Mouse (Mus musculus) stomach, postnatal 0 days (tissue): ENCODE results near the gene Lrig3. TPM values are rescaled to one million over a fixed set of nuclear protein-coding genes. Genes with fewer than 3 reads are reported as not detected.

Source experiments
- ATAC-seq: fragments of 200-750 bp; cut with Nextera tagmentation; 2 replicates; pipeline ENCODE4 v1.8.0; 2017; ENCODE audit not compliant: low FRiP score, low TSS enrichment
- DNase-seq: peaks from one replicate; pipeline ENCODE4 v3.0.0-alpha.2; 2016; ENCODE audit warnings: low spot score
- H3K27ac ChIP-seq: fragments of 300-500 bp; sonication (generic); replicated peaks from 2 replicates; pipeline ENCODE4 v1.5.1; 2014; ENCODE audit warnings: mild to moderate bottlenecking, control low read depth
- H3K27me3 ChIP-seq: fragments of 300-500 bp; sonication (generic); 2 replicates; pipeline ENCODE4 v1.6.1; 2014; ENCODE audit warnings: low read length; ENCODE audit not compliant: control insufficient read depth, insufficient read depth
- H3K36me3 ChIP-seq: fragments of 300-500 bp; sonication (generic); 2 replicates; pipeline ENCODE4 v1.6.1; 2014; ENCODE audit warnings: low read length, mixed read lengths; ENCODE audit not compliant: control insufficient read depth, insufficient read depth
- H3K4me1 ChIP-seq: fragments of 300-500 bp; sonication (generic); replicated peaks from 2 replicates; pipeline ENCODE4 v1.6.1; 2014; ENCODE audit warnings: antibody characterized with exemption; ENCODE audit not compliant: control insufficient read depth, insufficient read depth
- H3K4me2 ChIP-seq: fragments of 300-500 bp; sonication (generic); replicated peaks from 2 replicates; pipeline ENCODE4 v1.6.1; 2014; ENCODE audit warnings: low read depth, mild to moderate bottlenecking, control low read depth, moderate library complexity
- H3K4me3 ChIP-seq: fragments of 300-500 bp; sonication (generic); 2 replicates; pipeline ENCODE4 v1.5.1; 2014; ENCODE audit warnings: low read depth, low read length, control low read depth
- H3K9ac ChIP-seq: fragments of 300-500 bp; sonication (generic); 2 replicates; pipeline ENCODE4 v1.6.1; 2014; ENCODE audit warnings: mild to moderate bottlenecking, low read length, control low read depth, mixed read lengths
- H3K9me3 ChIP-seq: fragments of 300-500 bp; sonication (generic); 2 replicates; pipeline ENCODE4 v1.6.1; 2016; ENCODE audit warnings: low read length; ENCODE audit not compliant: control insufficient read depth
- CTCF ChIP-seq: IDR thresholded peaks from 2 replicates; pipeline ENCODE4 v1.5.1; 2016; ENCODE audit warnings: antibody characterized with exemption, low read depth, mild to moderate bottlenecking, moderate library complexity
- EP300 ChIP-seq: optimal IDR thresholded peaks from 2 replicates; pipeline ENCODE3; 2016; ENCODE audit warnings: antibody characterized with exemption
- WGBS: fragments of 180-500 bp; shearing (Covaris S2); extraction: QIAGEN DNeasy Blood & Tissue Kit; methylation state at CpG from one replicate; pipeline ENCODE4 v1.1.7; 2014; 5-methylcytosine and 5-hydroxymethylcytosine counted together
- polyA plus RNA-seq: library from polyadenylated mRNA; unstranded; fragments of >200 nt; fragmentation: Nextera tagmentation; extraction: Ambion mirVana; gene quantifications from 2 replicates; pipeline ENCODE4 v1.2.1, GENCODE M21; 2015

Gene Lrig3
- polyA plus RNA-seq, 1 experiment from 2014 or later = 11.6 TPM

DNA sequence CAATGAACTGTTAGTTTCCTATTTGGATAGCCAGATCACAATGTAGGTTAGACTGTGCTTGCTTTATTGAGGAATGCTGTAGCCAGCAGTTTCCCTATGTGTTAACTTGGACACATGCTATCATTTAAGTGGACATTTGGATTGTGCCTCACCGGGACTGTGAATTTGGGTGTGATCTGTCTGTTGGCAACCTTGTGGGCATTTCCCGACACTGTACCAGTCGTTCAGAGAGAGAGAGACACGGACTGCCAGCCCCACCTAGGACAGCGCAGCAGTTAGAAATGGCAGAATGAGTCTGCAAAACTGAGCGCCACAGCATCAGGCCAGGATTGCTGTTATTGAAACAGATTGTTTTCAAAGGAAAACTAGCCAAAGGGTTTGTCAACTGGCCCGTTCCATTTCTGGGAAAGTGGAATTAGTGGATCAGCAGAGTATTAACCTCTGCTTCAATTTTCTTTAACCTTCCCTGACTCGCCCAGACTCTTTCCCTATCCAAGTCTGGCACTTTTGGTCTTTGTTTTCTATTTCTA, 35.0 kb downstream of the Lrig3 start:
- no peaks in the 10 kb centered on the region for H3K4me1 ChIP-seq
- peak; percentile 49; the same call in 1 of the 2 replicates for ATAC-seq
- peak overlapping the region; percentile 65; the same call in 1 of the 2 replicates for H3K27ac ChIP-seq
- TF ChIP-seq CTCF = no peak
- TF ChIP-seq EP300 = no peak
- H3K9me3 ChIP-seq = no peaks in the 10 kb centered on the region
- H3K4me3 ChIP-seq = no peak overlapping the region
- DNase-seq = no peak
- H3K9ac ChIP-seq = no peak overlapping the region
- peaks cover 35% of the 10 kb centered on the region for H3K36me3 ChIP-seq
- H3K4me2 ChIP-seq = no peak overlapping the region
- H3K27me3 ChIP-seq = no peaks in the 10 kb centered on the region
- 51% methylated on average over 8 of the region's 8 CpGs for WGBS

GRCm38 (mm10) chr10:126002081-126002755, 36.2 kb downstream of the Lrig3 start:
- peak; percentile 45; the same call in 1 of the 2 replicates for ATAC-seq
- Histone ChIP-seq H3K4me1 (no peaks in the 10 kb centered on the region), H3K4me3 (no peak overlapping the region), H3K36me3 (peaks cover 40% of the 10 kb centered on the region), H3K27ac (peak overlapping the region; percentile 81), H3K4me2 (no peak overlapping the region), H3K27me3 (no peaks in the 10 kb centered on the region), H3K9me3 (no peaks in the 10 kb centered on the region), H3K9ac (no peak overlapping the region)
- DNase-seq = no peak
- WGBS = 59% methylated on average over 14 of the region's 14 CpGs
- TF ChIP-seq CTCF (no peak), EP300 (no peak)

GRCm38 (mm10) chr10:126002818-126003506, 37.0 kb downstream of the Lrig3 start:
- no peak for DNase-seq
- Histone ChIP-seq H3K4me3 (no peak overlapping the region), H3K4me1 (no peaks in the 10 kb centered on the region), H3K27ac (peak overlapping the region; percentile 65), H3K9me3 (no peaks in the 10 kb centered on the region), H3K36me3 (peaks cover 37% of the 10 kb centered on the region), H3K4me2 (no peak overlapping the region), H3K9ac (no peak overlapping the region), H3K27me3 (no peaks in the 10 kb centered on the region)
- ATAC-seq = no peak
- 56% methylated on average over 18 of the region's 18 CpGs for WGBS
- TF ChIP-seq CTCF (no peak), EP300 (no peak)

GRCm38 (mm10) chr10:126003857-126004256, 37.9 kb downstream of the Lrig3 start:
- H3K4me1 ChIP-seq = no peaks in the 10 kb centered on the region
- 68% methylated on average over 1 of the region's 1 CpGs for WGBS

GRCm38 (mm10) chr10:126013667-126014066, 47.7 kb downstream of the Lrig3 start:
- Histone ChIP-seq H3K9ac (no peak overlapping the region), H3K27me3 (no peaks in the 10 kb centered on the region), H3K4me1 (no peaks in the 10 kb centered on the region), H3K36me3 (peaks cover 58% of the 10 kb centered on the region), H3K27ac (no peak overlapping the region), H3K4me3 (no peak overlapping the region), H3K4me2 (no peak overlapping the region), H3K9me3 (no peaks in the 10 kb centered on the region)
- no peak for DNase-seq
- WGBS = 79% methylated on average over 11 of the region's 11 CpGs
- no peak for ATAC-seq
- no peak for TF ChIP-seq EP300
- TF ChIP-seq CTCF = no peak

More at GRCm38 (mm10) chr10:126003857-126004256, 37.9 kb downstream of the Lrig3 start:
- Histone ChIP-seq H3K4me3 (no peak overlapping the region), H3K9me3 (no peaks in the 10 kb centered on the region), H3K4me2 (no peak overlapping the region), H3K27ac (no peak overlapping the region), H3K9ac (no peak overlapping the region), H3K36me3 (peaks cover 43% of the 10 kb centered on the region), H3K27me3 (no peaks in the 10 kb centered on the region)
- DNase-seq = no peak
- no peak for TF ChIP-seq CTCF
- no peak for TF ChIP-seq EP300
- ATAC-seq = no peak

DNA sequence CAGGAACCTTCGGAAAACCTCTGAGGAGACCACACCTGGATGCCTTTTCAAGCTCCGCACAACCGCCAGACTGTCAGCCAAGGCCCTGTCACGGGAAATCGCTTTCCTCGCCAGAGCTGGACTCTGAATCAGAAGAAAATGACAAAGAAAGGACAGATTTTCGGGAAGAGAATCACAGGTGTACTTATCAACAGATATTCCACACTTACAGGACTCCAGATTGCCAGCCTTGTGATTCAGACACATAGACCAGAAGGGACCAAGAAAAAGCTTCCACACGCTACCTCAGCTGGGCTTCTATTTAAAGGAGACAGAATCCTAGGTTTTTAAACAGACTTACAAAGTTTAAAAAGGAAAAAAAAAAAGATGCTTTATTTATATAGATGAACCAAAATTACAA, 48.7 kb downstream of the Lrig3 start:
- Histone ChIP-seq H3K4me1 (no peaks in the 10 kb centered on the region), H3K4me2 (no peak overlapping the region), H3K4me3 (no peak overlapping the region), H3K27me3 (no peaks in the 10 kb centered on the region), H3K9ac (no peak overlapping the region), H3K9me3 (no peaks in the 10 kb centered on the region), H3K36me3 (peaks cover 50% of the 10 kb centered on the region), H3K27ac (no peak overlapping the region)
- 79% methylated on average over 8 of the region's 8 CpGs for WGBS
- no peak for TF ChIP-seq CTCF
- no peak for TF ChIP-seq EP300
- DNase-seq (no peak), ATAC-seq (no peak)
